Mouse (Mus musculus) midbrain, embryonic 13.5 days (tissue): Measurements from ENCODE around the gene Prr32. TPM values are rescaled to one million over a fixed set of nuclear protein-coding genes. Genes with fewer than 3 reads are reported as not detected.

Source experiments
- ATAC-seq: fragments of 200-750 bp; cut with Nextera tagmentation; 2 replicates; pipeline ENCODE4 v1.8.0; 2017; ENCODE audit warnings: mild to moderate bottlenecking, moderate TSS enrichment, moderate library complexity
- H3K27ac ChIP-seq: fragments of 300-500 bp; sonication (generic); 2 replicates; pipeline ENCODE4 v1.5.1; 2015; ENCODE audit warnings: inconsistent platforms, mild to moderate bottlenecking, moderate library complexity
- H3K27me3 ChIP-seq: fragments of 300-500 bp; sonication (generic); 2 replicates; pipeline ENCODE4 v1.6.1; 2015; ENCODE audit warnings: mild to moderate bottlenecking, inconsistent platforms
- H3K36me3 ChIP-seq: fragments of 300-500 bp; sonication (generic); 2 replicates; pipeline ENCODE4 v1.6.1; 2015; ENCODE audit warnings: mild to moderate bottlenecking, inconsistent platforms
- H3K4me1 ChIP-seq: fragments of 300-500 bp; sonication (generic); replicated peaks from 2 replicates; pipeline ENCODE4 v1.6.1; 2015; ENCODE audit warnings: inconsistent platforms
- H3K4me2 ChIP-seq: fragments of 300-500 bp; sonication (generic); replicated peaks from 2 replicates; pipeline ENCODE4 v1.6.1; 2015; ENCODE audit warnings: moderate library complexity, mild to moderate bottlenecking, inconsistent platforms
- H3K4me3 ChIP-seq: fragments of 300-500 bp; sonication (generic); replicated peaks from 2 replicates; pipeline ENCODE4 v1.5.1; 2015; ENCODE audit warnings: mild to moderate bottlenecking, inconsistent platforms
- H3K9ac ChIP-seq: fragments of 300-500 bp; sonication (generic); replicated peaks from 2 replicates; pipeline ENCODE4 v1.6.1; 2015; ENCODE audit warnings: mild to moderate bottlenecking, inconsistent platforms
- H3K9me3 ChIP-seq: fragments of 300-500 bp; sonication (generic); 2 replicates; pipeline ENCODE4 v1.6.1; 2016; ENCODE audit warnings: mild to moderate bottlenecking, inconsistent platforms
- WGBS: fragments of 180-500 bp; shearing (Covaris S2); methylation state at CpG from one replicate; pipeline ENCODE4 v1.1.7; 2015; 5-methylcytosine and 5-hydroxymethylcytosine counted together
- polyA plus RNA-seq: library from polyadenylated mRNA; unstranded; fragments of >200 nt; fragmentation: Nextera tagmentation; extraction: Ambion mirVana; gene quantifications from 2 replicates; pipeline ENCODE4 v1.2.1, GENCODE M21; 2015

The Prr32 gene
- 0.34 TPM in 1 of 2 replicates, not detected in the other for polyA plus RNA-seq

GRCm38 (mm10) chrX:45090604-45091003 lies at the start of gene Prr32:
Gene Prr32 (plus strand): TSS chrX:45090904.
- ATAC-seq: no peak
- H3K4me3 ChIP-seq: no peak within 1 kb of the TSS
- H3K4me2 ChIP-seq: no peak within 1 kb of the TSS
- H3K9me3 ChIP-seq: no peaks in the 10 kb centered on the region
- H3K4me1 ChIP-seq: no peaks in the 10 kb centered on the region
- no peak within 1 kb of the TSS for H3K9ac ChIP-seq
- H3K36me3 ChIP-seq: no peaks in the 10 kb centered on the region
- H3K27ac ChIP-seq: no peak within 1 kb of the TSS
- 67% methylated on average over 1 of the region's 1 CpGs for WGBS
- H3K27me3 ChIP-seq: no peaks in the 10 kb centered on the region
